Mouse (Mus musculus): ENCODE measurements around the gene Sntb2. TPM values are rescaled to one million over a fixed set of nuclear protein-coding genes. Genes with fewer than 3 reads are reported as not detected.
A peak's percentile ranks its signal among the peaks of the same experiment; 100 is the strongest.
"Not testable (repeated sequence)": the region's sequence is repeated elsewhere in the genome, so short reads cannot be mapped to it uniquely, and the experiment has no call there.

Gene Sntb2
- polyA plus RNA-seq, 1 experiment from 2014 or later = 7.1 TPM

GRCm38 (mm10) chr8:106958212-106958611 is 22.7 kb downstream of the Sntb2 start:
- no peaks in the 10 kb centered on the region for H3K27me3 ChIP-seq
- WGBS = 82% methylated on average over 3 of the region's 3 CpGs
- H3K4me1 ChIP-seq (replicated peaks) = no peaks in the 10 kb centered on the region
- H3K9me3 ChIP-seq = no peaks in the 10 kb centered on the region
- no peak for ATAC-seq (ENCODE audit: low read depth)
- no peak overlapping the region for H3K27ac ChIP-seq (replicated peaks)
- H3K4me3 ChIP-seq = no peak overlapping the region
- H3K4me2 ChIP-seq = no peak overlapping the region
- H3K9ac ChIP-seq = no peak overlapping the region
- no peaks in the 10 kb centered on the region for H3K36me3 ChIP-seq

GRCm38 (mm10) chr8:106959626-106960025 is 24.1 kb downstream of the Sntb2 start:
- no peak for ATAC-seq (ENCODE audit: low read depth)
- Histone ChIP-seq H3K9me3 (no peaks in the 10 kb centered on the region), H3K27me3 (no peaks in the 10 kb centered on the region), H3K4me1 (replicated peaks) (no peaks in the 10 kb centered on the region), H3K36me3 (no peaks in the 10 kb centered on the region), H3K4me2 (no peak overlapping the region), H3K4me3 (no peak overlapping the region), H3K27ac (replicated peaks) (no peak overlapping the region), H3K9ac (no peak overlapping the region)
- WGBS = 89% methylated on average over 2 of the region's 2 CpGs

- 85% methylated on average over 3 of the region's 3 CpGs for WGBS
These were observed 26.8 kb downstream of the Sntb2 start for GRCm38 (mm10) chr8:106962322-106962721.

GRCm38 (mm10) chr8:106963365-106963764 is 27.8 kb downstream of the Sntb2 start:
- H3K36me3 ChIP-seq = no peaks in the 10 kb centered on the region
- H3K27ac ChIP-seq (replicated peaks) = no peak overlapping the region
- no peak overlapping the region for H3K9ac ChIP-seq
- no peak overlapping the region for H3K4me3 ChIP-seq
- WGBS = 19% methylated on average over 6 of the region's 6 CpGs
- ATAC-seq (ENCODE audit: low read depth) = no peak
- H3K27me3 ChIP-seq = no peaks in the 10 kb centered on the region
- H3K4me1 ChIP-seq (replicated peaks) = no peaks in the 10 kb centered on the region
- no peak overlapping the region for H3K4me2 ChIP-seq
- no peaks in the 10 kb centered on the region for H3K9me3 ChIP-seq

More at GRCm38 (mm10) chr8:106962322-106962721, 26.8 kb downstream of the Sntb2 start:
- no peaks in the 10 kb centered on the region for H3K27me3 ChIP-seq
- H3K4me3 ChIP-seq = no peak overlapping the region
- no peaks in the 10 kb centered on the region for H3K36me3 ChIP-seq
- no peak overlapping the region for H3K4me2 ChIP-seq
- no peak overlapping the region for H3K9ac ChIP-seq
- no peaks in the 10 kb centered on the region for H3K4me1 ChIP-seq (replicated peaks)
- H3K9me3 ChIP-seq = no peaks in the 10 kb centered on the region
- no peak for ATAC-seq (ENCODE audit: low read depth)
- no peak overlapping the region for H3K27ac ChIP-seq (replicated peaks)

GRCm38 (mm10) chr8:106964573-106964972 is 29.0 kb downstream of the Sntb2 start:
- no peak for ATAC-seq (ENCODE audit: low read depth)
- Histone ChIP-seq H3K36me3 (no peaks in the 10 kb centered on the region), H3K27me3 (no peaks in the 10 kb centered on the region), H3K4me2 (no peak overlapping the region), H3K4me1 (replicated peaks) (no peaks in the 10 kb centered on the region), H3K9me3 (no peaks in the 10 kb centered on the region), H3K27ac (replicated peaks) (no peak overlapping the region), H3K4me3 (no peak overlapping the region), H3K9ac (no peak overlapping the region)
- WGBS = 82% methylated on average over 4 of the region's 4 CpGs

- H3K4me1 ChIP-seq (replicated peaks) = no peaks in the 10 kb centered on the region
- H3K27ac ChIP-seq (replicated peaks) = no peak overlapping the region
- H3K36me3 ChIP-seq = no peaks in the 10 kb centered on the region
- no peak overlapping the region for H3K9ac ChIP-seq
- WGBS = 88% methylated on average over 3 of the region's 3 CpGs
- ATAC-seq (ENCODE audit: low read depth) = no peak
- H3K4me2 ChIP-seq = no peak overlapping the region
- no peaks in the 10 kb centered on the region for H3K9me3 ChIP-seq
- H3K4me3 ChIP-seq = no peak overlapping the region
- H3K27me3 ChIP-seq = peaks cover 3% of the 10 kb centered on the region; the same call in 1 of the 2 replicates
These were observed 34.4 kb downstream of the Sntb2 start for GRCm38 (mm10) chr8:106969964-106970363.

GRCm38 (mm10) chr8:106971916-106972315 is 36.4 kb downstream of the Sntb2 start:
- Histone ChIP-seq H3K36me3 (no peaks in the 10 kb centered on the region), H3K9ac (no peak overlapping the region), H3K4me2 (no peak overlapping the region), H3K4me3 (no peak overlapping the region), H3K27me3 (peaks cover 19% of the 10 kb centered on the region), H3K4me1 (replicated peaks) (no peaks in the 10 kb centered on the region), H3K27ac (replicated peaks) (no peak overlapping the region), H3K9me3 (no peaks in the 10 kb centered on the region)
- 69% methylated on average over 5 of the region's 5 CpGs for WGBS
- no peak for ATAC-seq (ENCODE audit: low read depth)

- no peak for ATAC-seq (ENCODE audit: low read depth)
- 87% methylated on average over 6 of the region's 6 CpGs for WGBS
- no peak overlapping the region for H3K4me2 ChIP-seq
- H3K36me3 ChIP-seq = no peaks in the 10 kb centered on the region
- no peak overlapping the region for H3K4me3 ChIP-seq
- H3K9me3 ChIP-seq = no peaks in the 10 kb centered on the region
- peaks cover 23% of the 10 kb centered on the region for H3K27me3 ChIP-seq
- no peak overlapping the region for H3K9ac ChIP-seq
- no peak overlapping the region for H3K27ac ChIP-seq (replicated peaks)
- no peaks in the 10 kb centered on the region for H3K4me1 ChIP-seq (replicated peaks)
These were observed 37.2 kb downstream of the Sntb2 start for GRCm38 (mm10) chr8:106972538-106973264.

GRCm38 (mm10) chr8:106973526-106973925 is 38.0 kb downstream of the Sntb2 start:
- not testable (repeated sequence) for H3K4me1 ChIP-seq (replicated peaks); H3K4me3 ChIP-seq; H3K27ac ChIP-seq (replicated peaks); H3K36me3 ChIP-seq; H3K4me2 ChIP-seq; ATAC-seq (ENCODE audit: low read depth); H3K9ac ChIP-seq; H3K9me3 ChIP-seq
- H3K27me3 ChIP-seq = peaks cover 23% of the 10 kb centered on the region
- 88% methylated on average over 2 of the region's 3 CpGs for WGBS

- 79% methylated on average over 7 of the region's 7 CpGs for WGBS
- Histone ChIP-seq H3K27me3 (peaks cover 23% of the 10 kb centered on the region), H3K36me3 (no peaks in the 10 kb centered on the region), H3K4me2 (no peak overlapping the region), H3K9me3 (no peaks in the 10 kb centered on the region), H3K9ac (no peak overlapping the region), H3K4me1 (replicated peaks) (peaks cover 9% of the 10 kb centered on the region), H3K4me3 (no peak overlapping the region), H3K27ac (replicated peaks) (no peak overlapping the region)
- ATAC-seq (ENCODE audit: low read depth) = no peak
These were observed 39.2 kb downstream of the Sntb2 start for GRCm38 (mm10) chr8:106974754-106975153.

- Histone ChIP-seq H3K4me2 (no peak overlapping the region), H3K9me3 (no peaks in the 10 kb centered on the region), H3K9ac (no peak overlapping the region), H3K36me3 (no peaks in the 10 kb centered on the region), H3K4me3 (no peak overlapping the region), H3K27ac (replicated peaks) (no peak overlapping the region), H3K4me1 (replicated peaks) (peaks cover 9% of the 10 kb centered on the region), H3K27me3 (peaks cover 23% of the 10 kb centered on the region)
- ATAC-seq (ENCODE audit: low read depth) = no peak
- 96% methylated on average over 2 of the region's 2 CpGs for WGBS
These were observed 40.2 kb downstream of the Sntb2 start for GRCm38 (mm10) chr8:106975764-106976163.

GRCm38 (mm10) chr8:106976436-106976835 is 40.9 kb downstream of the Sntb2 start:
- Histone ChIP-seq H3K9ac (no peak overlapping the region), H3K27me3 (peaks cover 28% of the 10 kb centered on the region), H3K27ac (replicated peaks) (no peak overlapping the region), H3K4me1 (replicated peaks) (peaks cover 9% of the 10 kb centered on the region), H3K4me2 (no peak overlapping the region), H3K9me3 (no peaks in the 10 kb centered on the region), H3K36me3 (no peaks in the 10 kb centered on the region), H3K4me3 (no peak overlapping the region)
- 94% methylated on average over 4 of the region's 4 CpGs for WGBS
- no peak for ATAC-seq (ENCODE audit: low read depth)

GRCm38 (mm10) chr8:106978755-106979251 is 43.3 kb downstream of the Sntb2 start:
- 0 out of 2 replicates have a peak, but pooled peaks cover 2% of the 10 kb centered on the region for H3K36me3 ChIP-seq
- H3K4me3 ChIP-seq = no peak overlapping the region
- peaks cover 43% of the 10 kb centered on the region for H3K27me3 ChIP-seq
- H3K4me1 ChIP-seq (replicated peaks) = peaks cover 9% of the 10 kb centered on the region
- no peak overlapping the region for H3K4me2 ChIP-seq
- H3K9me3 ChIP-seq = no peaks in the 10 kb centered on the region
- WGBS = 34% methylated on average over 2 of the region's 2 CpGs
- peak; percentile 87 for ATAC-seq (ENCODE audit: low read depth)
- 0 out of 2 replicates have a peak overlapping the region, but pooled peaks have one; percentile 14 for H3K27ac ChIP-seq (replicated peaks)
- no peak overlapping the region for H3K9ac ChIP-seq

Data from neural tube, embryonic 13.5 days (tissue).